Mouse (Mus musculus) testis, adult 2 months (tissue): ENCODE measurements around the gene Togaram2.

Source experiments
- CTCF ChIP-seq: fragments of 200-500 bp; IDR thresholded peaks from 2 replicates; pipeline ENCODE4 v1.5.1; 2012; ENCODE audit warnings: low read depth, mild to moderate bottlenecking, inconsistent platforms, low read length, moderate library complexity; ENCODE audit not compliant: control insufficient read depth, insufficient read depth, insufficient replicate concordance
- POLR2A ChIP-seq: fragments of 200-500 bp; IDR thresholded peaks from 2 replicates; pipeline ENCODE4 v1.6.1; 2012; ENCODE audit warnings: low read depth, mild to moderate bottlenecking, inconsistent platforms, low read length, moderate library complexity; ENCODE audit not compliant: control insufficient read depth

DNA sequence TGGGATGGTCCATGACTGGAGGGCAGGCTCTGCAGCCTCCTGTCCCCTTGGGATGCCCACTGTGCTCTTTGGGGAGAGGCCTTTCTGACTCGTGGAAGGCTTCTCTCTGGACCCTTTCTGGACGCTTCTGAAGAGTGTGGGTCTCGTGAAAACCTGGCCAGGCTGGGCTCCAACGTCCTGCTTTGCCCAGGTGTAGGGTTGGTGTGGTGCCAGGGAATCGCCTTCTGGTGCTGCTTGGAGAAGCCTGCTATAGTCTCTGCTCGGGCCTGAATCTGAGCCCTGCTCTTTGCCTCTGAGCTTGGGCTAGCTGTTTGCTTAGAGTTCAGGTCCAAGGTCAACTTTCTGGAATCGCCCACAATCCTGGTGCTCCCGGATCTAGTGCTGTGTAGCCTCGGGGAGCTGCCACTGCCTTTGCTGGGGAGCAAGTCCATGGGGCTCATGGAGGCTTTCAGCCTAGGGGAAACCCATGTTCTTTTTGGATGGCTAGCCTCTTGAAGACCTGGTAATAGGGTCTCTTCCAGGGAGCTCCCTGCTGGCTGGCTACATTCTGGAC is 76.6 kb downstream of the Togaram2 start:
- TF ChIP-seq CTCF, result no peak
- TF ChIP-seq POLR2A, result no peak
